Mouse (Mus musculus): Measurements from ENCODE around the gene Gpr155.

Gene Gpr155

DNA sequence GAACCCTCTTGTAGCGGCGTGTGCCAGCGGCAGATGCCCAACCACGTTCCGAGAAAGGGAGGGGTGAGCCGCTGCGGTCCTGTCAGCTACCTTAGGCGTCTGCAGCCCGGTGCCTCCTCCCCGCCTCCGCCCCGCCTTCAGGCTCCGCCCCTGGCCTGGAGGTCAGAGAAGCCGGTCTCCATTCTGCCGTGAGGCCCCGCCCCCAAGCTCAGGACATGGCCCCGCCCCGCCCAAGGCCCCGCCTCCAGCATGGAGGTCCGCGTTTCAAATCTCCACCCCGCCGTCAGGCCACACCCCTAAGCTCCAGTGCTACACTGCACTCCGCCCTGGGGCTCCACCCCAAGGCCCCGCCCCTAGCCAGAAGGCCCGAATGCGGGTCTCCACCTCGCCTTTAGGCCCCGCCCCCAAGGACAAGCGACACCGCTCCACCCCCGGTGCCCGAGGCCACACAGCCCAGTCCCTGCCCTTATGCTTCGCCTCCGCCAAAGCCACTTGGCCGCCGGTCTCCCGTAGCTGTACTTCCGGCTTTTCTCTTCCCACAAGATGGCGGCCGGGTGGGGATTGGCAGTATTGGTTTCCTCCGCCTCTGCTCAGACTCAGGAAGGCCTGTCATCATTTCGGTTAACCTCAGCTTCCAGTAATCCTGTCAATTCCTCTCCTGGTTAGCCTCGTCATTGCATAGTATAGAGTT is at the start of gene Gpr155:
TSS of gene Gpr155 (minus strand) at position 217 of the 691 bp plus-strand sequence.
- peak; percentile 99 for DNase-seq (ENCODE audit: low spot score)

DNA sequence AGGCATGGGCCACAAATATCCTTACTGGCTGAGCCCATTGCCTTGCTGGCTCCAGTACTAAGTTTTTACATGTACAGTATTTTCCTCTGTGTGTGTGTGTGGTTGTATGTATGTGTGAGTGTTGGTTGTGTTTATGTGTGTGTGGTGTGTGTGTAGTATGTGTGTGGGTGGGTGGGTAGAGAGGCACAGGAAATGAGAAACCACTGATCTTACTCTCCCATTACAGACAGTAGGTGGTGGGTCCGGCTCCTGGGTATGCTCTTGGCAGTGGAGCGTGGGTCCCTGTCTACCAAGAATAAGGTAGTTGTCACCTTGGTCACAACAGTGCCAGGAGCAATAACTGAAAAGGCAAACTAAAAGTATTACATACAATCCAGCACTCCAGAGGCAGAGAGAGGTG is 49.5 kb upstream of the Gpr155 start:
- DNase-seq (ENCODE audit: low spot score): no peak

GRCm38 (mm10) chr2:73431959-73432396 is 45.6 kb upstream of the Gpr155 start:
- DNase-seq (ENCODE audit: low spot score): peak; percentile 58

- DNase-seq (ENCODE audit: low spot score): peak; percentile 28
Measured at GRCm38 (mm10) chr2:73428803-73429468, 42.6 kb upstream of the Gpr155 start.

- peak; percentile 71 for DNase-seq (ENCODE audit: low spot score)
Measured at GRCm38 (mm10) chr2:73427293-73427692, 40.9 kb upstream of the Gpr155 start.

DNA sequence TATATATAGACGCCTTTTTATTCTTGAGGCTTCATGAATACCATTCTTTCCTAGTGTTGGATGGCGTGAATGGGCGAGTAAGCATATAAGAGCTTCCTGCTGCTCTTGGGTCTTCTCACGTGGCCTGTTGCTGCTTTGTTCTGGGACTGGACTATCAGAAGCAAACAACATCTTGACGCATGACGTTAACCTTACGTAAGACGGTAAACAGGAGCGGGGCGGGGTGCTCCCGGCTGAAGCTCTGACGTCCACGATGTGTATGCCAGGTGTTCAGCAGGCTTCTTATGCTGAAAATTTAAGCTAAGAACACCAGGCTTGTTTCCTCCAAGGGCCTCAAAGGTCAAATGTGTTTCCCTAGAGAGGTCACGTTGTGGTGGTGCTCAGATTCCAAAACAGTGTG is 39.5 kb upstream of the Gpr155 start:
- no peak for DNase-seq (ENCODE audit: low spot score)

GRCm38 (mm10) chr2:73419730-73420129 is 33.4 kb upstream of the Gpr155 start:
- no peak for DNase-seq (ENCODE audit: low spot score)

DNA sequence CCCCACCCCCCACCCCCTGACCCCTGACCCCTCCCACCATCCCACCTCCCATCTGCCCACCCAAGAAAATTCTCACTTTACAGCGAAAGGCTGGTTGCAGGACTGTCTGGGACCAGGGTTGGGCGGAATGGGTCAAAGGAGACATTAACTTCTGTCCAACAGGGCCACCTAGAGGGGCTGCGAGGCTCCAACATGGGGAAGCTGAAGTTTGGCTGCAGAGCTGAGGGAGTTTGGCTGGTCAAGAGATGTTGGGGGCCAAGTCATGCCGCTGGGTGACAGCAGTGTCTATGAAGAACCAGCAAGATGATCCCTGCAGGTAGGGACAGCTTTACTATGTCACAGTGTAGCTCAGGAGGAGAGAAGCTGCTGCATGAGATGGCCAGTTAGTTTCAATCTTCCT is 32.9 kb upstream of the Gpr155 start:
- DNase-seq (ENCODE audit: low spot score): peak; percentile 63

GRCm38 (mm10) chr2:73415892-73416291 is 29.5 kb upstream of the Gpr155 start:
- no peak for DNase-seq (ENCODE audit: low spot score)

DNA sequence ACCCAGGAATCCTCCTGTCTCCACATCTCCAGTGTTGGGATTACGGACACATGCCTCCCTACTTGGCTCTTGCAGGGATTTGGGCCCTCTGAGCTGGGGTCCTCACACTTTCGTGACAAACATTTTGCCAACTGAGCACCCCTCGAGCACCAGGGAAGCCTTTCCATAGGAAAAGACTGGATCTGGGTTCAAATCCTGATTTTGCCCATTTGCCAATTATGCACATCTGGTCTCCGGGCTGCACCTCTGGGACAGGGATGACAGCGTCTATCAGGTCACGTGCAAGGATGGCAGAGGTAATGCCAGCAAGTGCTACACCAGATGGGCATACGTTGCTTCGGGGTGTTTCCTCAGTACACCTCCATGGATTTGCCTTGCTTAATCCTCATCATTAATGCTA is 23.7 kb upstream of the Gpr155 start:
- no peak for DNase-seq (ENCODE audit: low spot score)

DNA sequence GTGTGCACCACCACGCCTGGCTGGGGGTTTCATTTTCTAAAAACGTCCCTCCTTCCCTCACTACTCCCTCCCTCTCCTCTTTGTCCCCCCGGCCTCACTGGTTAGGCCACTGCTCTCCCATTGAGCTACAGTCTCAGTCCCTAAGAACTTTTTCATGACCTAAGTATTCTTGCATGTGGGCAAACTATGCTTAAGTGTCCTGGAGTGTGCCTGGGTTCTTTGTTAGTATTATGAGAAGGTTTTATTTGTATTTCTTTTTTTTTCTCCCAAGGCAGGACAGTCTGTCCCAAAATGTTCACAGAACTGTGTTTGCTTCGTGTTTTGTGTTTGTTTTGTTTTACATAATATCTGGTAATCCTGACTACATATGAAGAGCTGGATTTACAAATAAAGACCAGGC is 21.3 kb upstream of the Gpr155 start:
- no peak for DNase-seq (ENCODE audit: low spot score)

- DNase-seq (ENCODE audit: low spot score): no peak
Measured at GRCm38 (mm10) chr2:73406336-73406915, 20.1 kb upstream of the Gpr155 start.

GRCm38 (mm10) chr2:73404980-73405379 is 18.6 kb upstream of the Gpr155 start:
- DNase-seq (ENCODE audit: low spot score): no peak

GRCm38 (mm10) chr2:73404442-73404841 is 18.1 kb upstream of the Gpr155 start:
- DNase-seq (ENCODE audit: low spot score): no peak

GRCm38 (mm10) chr2:73403385-73404013 is 17.1 kb upstream of the Gpr155 start:
- no peak for DNase-seq (ENCODE audit: low spot score)

GRCm38 (mm10) chr2:73401689-73402088 is 15.3 kb upstream of the Gpr155 start:
- no peak for DNase-seq (ENCODE audit: low spot score)

DNA sequence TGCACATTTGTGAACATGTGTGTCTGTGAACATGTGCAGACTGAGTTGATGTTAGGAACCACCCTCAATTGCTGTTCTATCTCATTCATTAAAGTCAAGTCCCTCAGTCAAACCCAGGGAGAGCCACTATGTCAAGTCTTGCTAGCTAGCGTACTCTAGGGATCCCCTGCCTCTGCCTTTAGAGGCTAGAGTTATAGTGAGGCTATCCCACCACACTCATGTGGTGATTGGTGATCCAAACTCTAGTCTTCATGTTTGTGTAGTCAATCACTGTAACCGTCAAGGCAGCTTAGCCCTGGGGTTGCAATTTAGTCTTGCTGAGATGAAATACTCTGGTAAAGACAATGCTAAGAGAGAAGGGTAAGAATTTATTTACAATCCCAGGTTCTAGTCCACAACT is 11.1 kb upstream of the Gpr155 start:
- DNase-seq (ENCODE audit: low spot score): no peak

DNA sequence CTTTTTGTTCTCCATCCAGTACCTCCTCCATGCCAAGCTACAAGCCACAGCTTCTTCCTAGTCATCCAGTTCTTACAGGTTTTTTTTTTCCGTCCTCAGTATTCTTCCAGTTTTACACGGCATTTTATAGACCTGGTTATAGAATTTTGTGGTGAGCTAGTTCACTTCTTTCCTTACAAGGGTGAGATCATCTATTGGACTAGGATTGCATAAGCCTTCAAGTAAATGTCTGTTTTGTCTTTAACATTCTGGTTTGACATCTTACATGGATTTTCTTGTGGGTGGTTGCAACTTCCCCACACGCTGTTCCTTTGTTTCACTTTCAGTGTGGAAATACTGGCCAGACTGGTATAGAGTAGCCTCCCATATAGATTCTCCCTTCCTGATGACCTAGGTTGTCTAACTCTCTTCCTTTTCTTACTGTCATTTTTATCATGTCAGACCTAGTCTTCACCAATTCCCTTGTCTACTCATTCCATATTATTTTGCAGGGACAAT is 10.5 kb upstream of the Gpr155 start:
- no peak for DNase-seq (ENCODE audit: low spot score)

DNA sequence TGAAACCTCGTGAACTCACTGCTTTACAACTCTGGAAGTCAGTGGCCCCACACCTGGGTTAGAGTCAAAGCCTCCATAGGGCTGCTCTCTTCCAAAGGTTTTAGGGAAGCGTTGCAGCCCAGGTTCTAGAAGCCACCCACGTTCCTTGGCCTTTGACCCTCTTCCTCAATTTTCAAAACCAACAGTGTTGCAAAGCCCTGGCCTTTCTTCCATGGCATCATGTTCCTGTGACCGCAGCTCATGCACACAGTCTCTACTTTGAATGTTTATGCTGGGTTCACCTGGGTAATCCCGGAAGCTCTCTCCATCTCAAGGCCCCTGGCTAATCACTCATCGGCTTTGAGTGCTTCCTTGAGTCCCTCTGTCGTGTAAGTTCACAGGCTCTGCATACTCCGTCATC is 9.1 kb upstream of the Gpr155 start:
- DNase-seq (ENCODE audit: low spot score): no peak

DNA sequence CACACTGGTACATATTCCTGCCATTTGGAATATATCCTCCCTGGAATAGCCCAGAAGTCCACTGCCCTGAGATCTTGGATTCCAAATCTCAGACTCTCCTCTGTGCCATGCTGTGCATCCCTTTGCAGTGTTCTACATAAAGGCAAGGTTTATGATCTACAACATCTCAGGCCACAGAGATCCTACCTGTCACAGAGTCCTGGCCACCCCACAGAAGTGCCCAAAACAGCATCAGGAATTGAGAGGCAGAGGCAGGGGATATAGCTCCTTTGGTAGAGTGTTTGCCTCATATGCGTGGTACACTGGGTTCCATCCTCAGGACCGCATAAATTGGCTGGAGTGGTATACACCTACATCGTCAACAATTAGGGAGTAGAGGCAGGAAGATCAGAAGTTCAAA is 8.1 kb upstream of the Gpr155 start:
- DNase-seq (ENCODE audit: low spot score): no peak

- DNase-seq (ENCODE audit: low spot score): no peak
Measured at GRCm38 (mm10) chr2:73392772-73393171, 6.4 kb upstream of the Gpr155 start.

DNA sequence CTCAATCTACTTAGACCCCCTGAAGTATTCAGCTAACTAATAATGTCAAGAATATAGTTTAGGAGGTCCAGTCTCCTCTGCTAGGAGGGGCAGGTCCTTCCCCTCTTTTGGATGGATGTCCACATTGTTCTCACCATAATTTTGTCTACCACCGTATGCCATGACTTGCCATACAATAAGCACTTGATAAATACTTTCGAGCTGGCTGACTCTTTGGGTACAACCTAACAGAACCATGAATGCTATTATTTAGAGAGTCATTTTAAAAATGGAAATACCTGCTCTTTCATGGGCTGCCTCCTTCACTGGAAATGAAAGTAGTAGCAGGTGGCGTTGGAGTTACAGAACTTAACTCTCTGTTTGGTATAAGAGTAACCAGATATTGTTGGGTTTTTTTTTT is 3.6 kb upstream of the Gpr155 start:
- DNase-seq (ENCODE audit: low spot score): no peak

GRCm38 (mm10) chr2:73387806-73388205 is 1.4 kb upstream of the Gpr155 start:
- DNase-seq (ENCODE audit: low spot score): no peak
